Mouse (Mus musculus) spleen, adult 18-20 months (tissue): ENCODE results near the gene 2010109A12Rik.

Experiments
- DNase-seq, 2 experiments: peaks; one replicate each; pipeline ENCODE4 v3.0.0; 2022; ENCODE audit warnings: mixed read lengths in 2 of 2

Gene 2010109A12Rik

GRCm38 (mm10) chr5:93206109-93207005 is at the start of gene 2010109A12Rik, which contains the start of gene Ccni:
2010109A12Rik (plus strand) TSS chr5:93206518.
Ccni (minus strand) TSS chr5:93206495.
- peak; percentile 91 to 96 for DNase-seq

GRCm38 (mm10) chr5:93163541-93163940 is 42.8 kb upstream of the 2010109A12Rik start:
- peak in 1 of 2 experiments; percentile 33 for DNase-seq

- no peak for DNase-seq
These were observed 38.3 kb upstream of the 2010109A12Rik start for GRCm38 (mm10) chr5:93167919-93168516.

GRCm38 (mm10) chr5:93168654-93169053 is 37.7 kb upstream of the 2010109A12Rik start:
- DNase-seq: no peak

- no peak for DNase-seq
These were observed 34.9 kb upstream of the 2010109A12Rik start for GRCm38 (mm10) chr5:93171420-93171819.

GRCm38 (mm10) chr5:93172536-93172935 is 33.8 kb upstream of the 2010109A12Rik start:
- no peak for DNase-seq

GRCm38 (mm10) chr5:93174675-93175074 is 31.6 kb upstream of the 2010109A12Rik start:
- no peak for DNase-seq

GRCm38 (mm10) chr5:93178616-93179015 is 27.7 kb upstream of the 2010109A12Rik start:
- DNase-seq: no peak

GRCm38 (mm10) chr5:93180252-93180651 is 26.1 kb upstream of the 2010109A12Rik start:
- no peak for DNase-seq

- DNase-seq: no peak
These were observed 23.0 kb upstream of the 2010109A12Rik start for GRCm38 (mm10) chr5:93183311-93183710.

GRCm38 (mm10) chr5:93184548-93184947 is 21.8 kb upstream of the 2010109A12Rik start:
- DNase-seq: no peak

GRCm38 (mm10) chr5:93189607-93190006 is 16.7 kb upstream of the 2010109A12Rik start:
- no peak for DNase-seq

- DNase-seq: no peak
These were observed 15.9 kb upstream of the 2010109A12Rik start for GRCm38 (mm10) chr5:93190428-93190827.

- DNase-seq: no peak
These were observed 8.1 kb upstream of the 2010109A12Rik start for GRCm38 (mm10) chr5:93198232-93198631.

- no peak for DNase-seq
These were observed 5.1 kb upstream of the 2010109A12Rik start for GRCm38 (mm10) chr5:93201181-93201580.

GRCm38 (mm10) chr5:93205371-93206108 is 778 bp upstream of the 2010109A12Rik start:
- peak; percentile 61 to 64 for DNase-seq

GRCm38 (mm10) chr5:93207006-93207348 is 659 bp downstream of the 2010109A12Rik start:
- DNase-seq: peak in 1 of 2 experiments; percentile 26

- no peak for DNase-seq
These were observed 1.2 kb downstream of the 2010109A12Rik start for GRCm38 (mm10) chr5:93207555-93207954.

- DNase-seq: no peak
These were observed 12.1 kb downstream of the 2010109A12Rik start for GRCm38 (mm10) chr5:93218375-93218774.

- no peak for DNase-seq
These were observed 15.3 kb downstream of the 2010109A12Rik start for GRCm38 (mm10) chr5:93221661-93222060.

GRCm38 (mm10) chr5:93224549-93224948 is 18.2 kb downstream of the 2010109A12Rik start:
- DNase-seq: no peak

- no peak for DNase-seq
These were observed 20.8 kb downstream of the 2010109A12Rik start for GRCm38 (mm10) chr5:93227157-93227556.

- no peak for DNase-seq
These were observed 23.2 kb downstream of the 2010109A12Rik start for GRCm38 (mm10) chr5:93229527-93229926.
